Mouse (Mus musculus): ENCODE data around the gene Med15.
A peak's percentile ranks its signal among the peaks of the same experiment; 100 is the strongest.
"Not testable (repeated sequence)": the region's sequence is repeated elsewhere in the genome, so short reads cannot be mapped to it uniquely, and the experiment has no call there.

Med15 gene

GRCm38 (mm10) chr16:17617922-17618565 lies 114.6 kb downstream of the Med15 start:
- DNase-seq (ENCODE audit: low read depth, low spot score), result peak; percentile 40

- DNase-seq (ENCODE audit: low read depth, low spot score), result no peak
These were observed 116.5 kb downstream of the Med15 start for GRCm38 (mm10) chr16:17616212-17616611.

DNA sequence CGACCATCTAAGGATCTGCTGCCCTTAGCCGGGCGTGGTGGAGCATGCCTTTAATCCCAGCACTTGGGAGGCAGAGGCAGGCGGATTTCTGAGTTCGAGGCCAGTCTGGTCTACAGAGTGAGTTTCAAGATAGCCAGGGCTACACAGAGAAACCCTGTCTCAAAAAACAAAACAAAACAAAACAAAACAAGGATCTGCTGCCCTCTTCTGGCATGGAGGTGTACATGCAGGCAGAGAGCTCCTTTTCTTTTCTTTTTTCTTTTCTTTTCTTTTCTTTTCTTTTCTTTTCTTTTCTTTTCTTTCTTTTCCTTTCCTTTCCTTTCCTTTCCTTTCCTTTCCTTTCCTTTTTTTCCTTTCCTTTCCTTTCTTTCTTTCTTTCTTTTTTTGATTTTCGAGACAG lies 118.0 kb downstream of the Med15 start:
- not testable (repeated sequence) for DNase-seq (ENCODE audit: low read depth, low spot score)

- DNase-seq (ENCODE audit: low read depth, low spot score), result no peak
These were observed 121.3 kb downstream of the Med15 start for GRCm38 (mm10) chr16:17611383-17611782.

DNA sequence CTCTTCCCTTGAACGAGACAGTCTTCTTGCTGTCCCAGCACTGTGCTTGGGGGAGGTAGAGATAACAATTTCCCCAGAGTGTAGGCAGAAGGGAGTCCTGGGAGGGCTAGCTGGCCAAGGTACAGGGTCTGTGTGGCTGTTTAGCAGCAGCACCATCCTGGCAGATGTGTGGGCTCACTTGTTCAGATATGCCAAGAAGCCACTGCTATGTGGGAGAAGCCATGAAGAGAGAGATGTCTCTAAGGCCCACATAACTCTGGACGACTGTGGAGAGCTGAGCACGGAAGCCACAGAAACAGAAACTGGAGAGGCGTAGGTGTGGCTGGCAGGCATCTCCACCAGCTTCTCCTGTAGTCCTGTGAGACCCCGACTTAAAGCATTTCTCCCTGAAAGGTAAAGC lies 127.0 kb downstream of the Med15 start:
- DNase-seq (ENCODE audit: low read depth, low spot score), result no peak

DNA sequence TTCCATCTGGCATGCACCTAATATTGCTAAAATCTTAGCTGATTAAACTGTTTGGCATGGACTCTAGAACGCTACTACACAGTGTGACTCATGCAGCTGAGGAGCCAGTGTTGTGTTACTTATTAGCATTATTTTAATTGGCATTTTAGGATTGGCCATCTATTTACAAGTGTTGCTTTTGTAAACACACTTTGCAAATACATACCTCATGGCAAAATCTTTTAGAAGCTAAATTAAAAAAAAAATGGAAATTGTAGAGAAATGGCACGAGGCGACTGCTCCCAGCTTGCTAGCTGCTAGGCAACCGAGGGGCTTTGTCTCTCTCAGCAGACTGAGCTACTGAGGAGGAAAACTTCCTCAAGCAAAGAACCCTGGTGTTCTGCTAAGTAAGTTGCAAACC lies 127.8 kb downstream of the Med15 start:
- DNase-seq (ENCODE audit: low read depth, low spot score), result no peak

All from embryo, embryonic 11.5 days (tissue).